Mouse (Mus musculus) kidney, embryonic 15.5 days (tissue): ENCODE data around the gene Anapc16. TPM values are rescaled to one million over a fixed set of nuclear protein-coding genes. Genes with fewer than 3 reads are reported as not detected.
"Not testable (repeated sequence)": the region's sequence is repeated elsewhere in the genome, so short reads cannot be mapped to it uniquely, and the experiment has no call there.

Experiments
- ATAC-seq: fragments of 200-750 bp; cut with Nextera tagmentation; replicated peaks from 2 replicates; pipeline ENCODE4 v1.8.0; 2017; ENCODE audit warnings: moderate TSS enrichment; ENCODE audit not compliant: low FRiP score
- H3K27ac ChIP-seq: fragments of 300-500 bp; sonication (generic); 2 replicates; pipeline ENCODE4 v1.5.1; 2015; ENCODE audit warnings: mild to moderate bottlenecking, inconsistent platforms
- H3K27me3 ChIP-seq: fragments of 300-500 bp; sonication (generic); 2 replicates; pipeline ENCODE4 v1.6.1; 2015; ENCODE audit warnings: inconsistent platforms
- H3K36me3 ChIP-seq: fragments of 300-500 bp; sonication (generic); 2 replicates; pipeline ENCODE4 v1.6.1; 2015; ENCODE audit warnings: inconsistent platforms
- H3K4me1 ChIP-seq: fragments of 300-500 bp; sonication (generic); 2 replicates; pipeline ENCODE4 v1.6.1; 2015; ENCODE audit warnings: inconsistent platforms
- H3K4me2 ChIP-seq: fragments of 300-500 bp; sonication (generic); 2 replicates; pipeline ENCODE4 v1.6.1; 2015; ENCODE audit warnings: moderate library complexity, mild to moderate bottlenecking, inconsistent platforms
- H3K4me3 ChIP-seq: fragments of 300-500 bp; sonication (generic); replicated peaks from 2 replicates; pipeline ENCODE4 v1.5.1; 2015; ENCODE audit warnings: mild to moderate bottlenecking, inconsistent platforms
- H3K9ac ChIP-seq: fragments of 300-500 bp; sonication (generic); 2 replicates; pipeline ENCODE4 v1.6.1; 2015; ENCODE audit warnings: mild to moderate bottlenecking, inconsistent platforms
- H3K9me3 ChIP-seq: fragments of 300-500 bp; sonication (generic); replicated peaks from 2 replicates; pipeline ENCODE4 v1.6.1; 2016; ENCODE audit warnings: inconsistent platforms
- WGBS: fragments of 180-500 bp; shearing (Covaris S2); methylation state at CpG from one replicate; pipeline ENCODE4 v1.1.7; 2015; ENCODE audit warnings: mixed read lengths; 5-methylcytosine and 5-hydroxymethylcytosine counted together
- polyA plus RNA-seq: library from polyadenylated mRNA; unstranded; fragments of >200 nt; fragmentation: Nextera tagmentation; extraction: Ambion mirVana; gene quantifications from 2 replicates; pipeline ENCODE4 v1.2.1, GENCODE M21; 2015

Gene Anapc16
- polyA plus RNA-seq, 1 experiment from 2014 or later = 102 TPM

DNA sequence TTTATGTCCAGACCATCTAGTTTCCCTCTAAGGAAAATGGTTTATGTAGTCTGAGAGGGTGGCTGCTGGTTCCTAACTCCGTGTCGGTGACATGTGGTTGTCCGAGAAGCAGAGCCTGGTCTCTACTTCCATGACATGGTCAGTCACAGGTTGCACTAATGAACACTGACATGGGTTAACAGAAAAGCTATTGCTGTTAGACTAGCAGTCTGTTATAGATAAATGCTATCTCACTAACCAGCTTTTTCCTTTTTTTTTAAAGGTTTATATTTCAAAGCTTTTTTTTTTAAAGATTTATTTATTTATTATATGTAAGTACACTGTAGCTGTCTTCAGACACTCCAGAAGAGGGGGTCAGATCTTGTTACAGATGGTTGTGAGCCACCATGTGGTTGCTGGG, 3.9 kb downstream of the Anapc16 start:
- H3K4me1 ChIP-seq = peaks cover 19% of the 10 kb centered on the region
- WGBS = 93% methylated on average over 3 of the region's 3 CpGs
- no peaks in the 10 kb centered on the region for H3K9me3 ChIP-seq
- peaks cover 44% of the 10 kb centered on the region for H3K36me3 ChIP-seq
- no peak overlapping the region for H3K27ac ChIP-seq
- H3K4me3 ChIP-seq = no peak overlapping the region
- no peak for ATAC-seq
- no peak overlapping the region for H3K9ac ChIP-seq
- no peaks in the 10 kb centered on the region for H3K27me3 ChIP-seq
- no peak overlapping the region for H3K4me2 ChIP-seq

DNA sequence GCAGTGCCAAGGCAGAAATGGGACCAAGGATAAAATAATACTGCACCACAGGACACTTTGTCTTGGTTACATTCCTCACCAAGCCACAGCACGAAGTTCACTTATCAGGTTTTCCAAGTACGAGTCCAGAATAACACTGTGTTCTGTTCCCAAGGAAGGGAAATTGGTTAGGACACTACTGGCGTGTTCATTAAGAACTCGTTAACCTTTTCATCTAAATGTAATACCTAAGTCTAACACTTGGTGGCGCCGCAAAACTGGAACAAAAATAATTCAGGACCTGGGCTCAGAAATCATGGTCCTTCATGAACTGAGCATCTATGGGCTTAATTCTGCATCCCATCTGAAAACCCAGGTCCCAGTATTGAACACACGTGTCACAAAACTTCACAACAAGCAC, 5.3 kb downstream of the Anapc16 start:
- Histone ChIP-seq H3K9me3 (no peaks in the 10 kb centered on the region), H3K9ac (no peak overlapping the region), H3K4me3 (no peak overlapping the region), H3K4me1 (peaks cover 18% of the 10 kb centered on the region), H3K27ac (no peak overlapping the region), H3K4me2 (no peak overlapping the region), H3K27me3 (no peaks in the 10 kb centered on the region), H3K36me3 (peaks cover 53% of the 10 kb centered on the region)
- ATAC-seq = no peak
- 21% methylated on average over 7 of the region's 7 CpGs for WGBS

DNA sequence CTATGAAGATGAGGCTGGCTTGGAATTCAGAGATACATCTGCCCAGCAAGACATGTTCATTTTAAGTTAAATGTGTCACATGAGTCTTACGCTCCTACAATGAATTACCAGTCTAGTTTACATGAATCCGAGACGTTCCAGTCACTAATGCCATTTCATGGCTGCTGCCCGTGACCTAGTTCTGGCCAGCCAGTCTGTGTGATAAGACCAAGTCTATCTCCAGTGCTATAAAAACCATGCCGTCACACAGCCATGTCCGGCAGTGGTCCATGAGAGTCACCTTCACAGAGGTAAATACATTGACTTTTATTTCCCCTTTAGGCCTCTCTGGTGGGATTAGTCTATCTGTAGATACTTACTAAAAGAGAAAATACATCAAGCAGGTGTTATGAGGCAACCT, 7.0 kb downstream of the Anapc16 start:
- H3K4me1 ChIP-seq = peaks cover 22% of the 10 kb centered on the region
- ATAC-seq = no peak
- H3K9ac ChIP-seq = no peak overlapping the region
- H3K27me3 ChIP-seq = no peaks in the 10 kb centered on the region
- H3K9me3 ChIP-seq = no peaks in the 10 kb centered on the region
- WGBS = 89% methylated on average over 6 of the region's 6 CpGs
- no peak overlapping the region for H3K27ac ChIP-seq
- peaks cover 51% of the 10 kb centered on the region for H3K36me3 ChIP-seq
- H3K4me3 ChIP-seq = no peak overlapping the region
- H3K4me2 ChIP-seq = no peak overlapping the region

DNA sequence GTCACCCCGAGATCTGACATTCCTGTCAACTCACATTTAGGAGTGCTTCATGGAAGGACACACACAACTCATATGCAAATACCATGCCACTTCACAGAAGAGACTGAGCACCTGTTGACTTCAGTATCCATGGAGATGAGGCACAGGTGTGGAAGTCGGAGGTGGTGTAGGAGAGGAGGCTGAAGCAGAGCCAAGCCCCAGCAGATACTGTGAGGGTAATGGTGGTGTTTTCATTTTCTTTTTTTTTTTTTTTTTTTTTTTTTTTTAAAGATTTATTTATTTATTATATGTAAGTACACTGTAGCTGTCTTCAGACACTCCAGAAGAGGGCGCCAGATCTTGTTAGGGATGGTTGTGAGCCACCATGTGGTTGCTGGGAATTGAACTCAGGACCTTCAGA, 9.1 kb downstream of the Anapc16 start:
- not testable (repeated sequence) for H3K9me3 ChIP-seq, H3K27me3 ChIP-seq, H3K4me3 ChIP-seq, ATAC-seq, H3K9ac ChIP-seq, H3K4me2 ChIP-seq, H3K27ac ChIP-seq
- peaks cover 21% of the 10 kb centered on the region for H3K4me1 ChIP-seq
- WGBS = 89% methylated on average over 2 of the region's 3 CpGs
- peaks cover 60% of the 10 kb centered on the region for H3K36me3 ChIP-seq

DNA sequence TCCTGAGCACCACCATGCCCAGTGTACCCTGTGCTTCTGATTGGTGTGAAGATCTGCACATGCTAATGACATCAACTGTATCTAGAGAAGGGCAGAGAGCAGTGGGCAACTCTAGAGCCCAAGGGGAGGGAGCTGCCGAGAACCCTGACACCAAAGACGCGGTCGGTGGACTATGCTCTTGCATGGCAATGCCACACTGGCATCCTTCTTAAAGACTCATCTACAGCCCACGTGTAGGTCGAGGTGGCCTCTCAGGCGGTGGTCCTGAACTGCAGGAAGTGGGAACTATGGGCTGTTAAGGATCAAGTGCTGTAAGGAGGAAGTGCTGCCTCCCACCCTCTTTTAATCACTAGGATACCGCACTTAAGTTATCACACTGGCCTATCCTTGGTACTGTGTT, 10.9 kb downstream of the Anapc16 start:
- Histone ChIP-seq H3K9ac (no peak overlapping the region), H3K36me3 (peaks cover 78% of the 10 kb centered on the region), H3K27ac (peak overlapping the region; percentile 6; the same call in 1 of the 2 replicates), H3K4me3 (no peak overlapping the region), H3K4me2 (no peak overlapping the region), H3K27me3 (no peaks in the 10 kb centered on the region), H3K9me3 (no peaks in the 10 kb centered on the region), H3K4me1 (peaks cover 21% of the 10 kb centered on the region)
- 59% methylated on average over 8 of the region's 8 CpGs for WGBS
- ATAC-seq = no peak; the same call in 1 of the 2 replicates

DNA sequence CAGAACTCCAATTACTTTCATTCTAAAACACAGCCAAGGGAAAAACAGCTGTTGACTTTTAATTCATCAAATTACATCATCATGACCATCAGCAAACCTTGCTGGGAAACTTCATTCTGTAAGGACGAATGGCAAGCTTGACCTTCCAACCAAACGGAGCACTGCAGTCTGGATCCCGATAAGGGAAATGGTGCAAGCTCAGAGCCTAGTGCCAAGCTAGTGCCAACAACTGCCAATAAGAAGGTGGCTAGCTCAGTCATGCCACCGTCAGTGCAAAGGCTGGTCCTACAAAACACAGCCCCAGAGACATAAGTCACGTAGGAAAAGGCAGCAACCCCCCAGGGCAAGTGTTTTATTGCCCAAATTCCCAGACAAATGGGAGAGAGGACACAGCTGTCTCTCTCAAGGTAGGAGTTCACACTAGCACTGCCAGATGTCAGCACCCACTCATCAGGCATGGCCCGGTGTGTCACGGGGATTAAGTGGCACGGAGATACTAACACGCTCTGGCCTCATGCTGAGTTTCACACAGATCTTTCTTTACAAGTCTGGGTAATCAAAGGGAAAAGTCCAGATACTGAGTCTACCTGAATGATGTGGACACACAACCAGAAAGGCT, 11.6 kb downstream of the Anapc16 start:
- H3K27ac ChIP-seq = no peak overlapping the region
- WGBS = 43% methylated on average over 9 of the region's 9 CpGs
- H3K36me3 ChIP-seq = peaks cover 78% of the 10 kb centered on the region
- H3K9me3 ChIP-seq = no peaks in the 10 kb centered on the region
- H3K27me3 ChIP-seq = no peaks in the 10 kb centered on the region
- H3K4me3 ChIP-seq = no peak overlapping the region
- H3K4me2 ChIP-seq = no peak overlapping the region
- H3K4me1 ChIP-seq = peaks cover 21% of the 10 kb centered on the region
- H3K9ac ChIP-seq = no peak overlapping the region
- no peak for ATAC-seq

DNA sequence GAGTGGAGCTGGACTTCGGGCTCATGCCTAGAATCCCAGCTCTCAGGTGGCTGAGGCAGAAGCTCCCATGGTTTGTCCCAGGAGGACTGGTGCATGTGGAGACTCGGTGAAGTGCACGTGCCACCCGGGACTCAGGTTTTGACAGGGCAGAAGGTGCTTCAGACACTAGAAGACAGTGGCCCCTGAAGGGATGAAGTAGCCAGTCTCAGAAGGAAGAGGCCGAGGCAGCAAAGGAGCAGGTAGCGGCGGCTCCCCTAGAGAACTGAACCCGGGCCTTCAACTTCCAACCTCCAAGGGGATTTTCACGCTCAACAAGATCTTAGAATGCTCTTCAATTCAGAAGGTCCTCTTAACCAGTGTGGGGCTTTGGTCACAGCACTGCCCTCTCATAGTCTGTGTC, 12.5 kb downstream of the Anapc16 start:
- no peaks in the 10 kb centered on the region for H3K27me3 ChIP-seq
- no peak overlapping the region for H3K4me3 ChIP-seq
- ATAC-seq = no peak
- H3K27ac ChIP-seq = no peak overlapping the region
- 97% methylated on average over 9 of the region's 9 CpGs for WGBS
- peaks cover 21% of the 10 kb centered on the region for H3K4me1 ChIP-seq
- H3K9ac ChIP-seq = no peak overlapping the region
- no peaks in the 10 kb centered on the region for H3K9me3 ChIP-seq
- peaks cover 77% of the 10 kb centered on the region for H3K36me3 ChIP-seq
- H3K4me2 ChIP-seq = no peak overlapping the region

DNA sequence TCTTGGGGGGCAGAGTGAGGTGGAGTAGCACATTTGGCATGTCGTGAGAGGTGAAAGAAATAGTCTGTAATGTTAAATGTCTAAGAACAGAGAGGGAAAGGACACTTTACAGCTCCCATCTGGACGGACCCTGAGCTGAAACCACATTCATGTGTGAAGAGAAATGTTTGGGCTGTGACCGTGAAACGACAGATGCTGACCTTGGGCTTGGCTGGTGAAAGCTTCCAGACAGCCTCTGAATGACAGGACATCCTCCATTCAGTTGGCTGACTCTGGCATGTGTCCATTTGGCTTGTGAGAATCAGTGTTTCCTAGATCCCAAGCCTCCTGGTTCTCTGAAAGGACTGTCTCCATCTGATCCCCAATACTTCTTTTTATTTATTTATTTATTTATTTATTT, 14.9 kb downstream of the Anapc16 start:
- H3K9ac ChIP-seq = no peak overlapping the region
- no peaks in the 10 kb centered on the region for H3K27me3 ChIP-seq
- no peak for ATAC-seq
- H3K4me2 ChIP-seq = no peak overlapping the region
- WGBS = 80% methylated on average over 4 of the region's 4 CpGs
- H3K9me3 ChIP-seq = no peaks in the 10 kb centered on the region
- H3K4me3 ChIP-seq = no peak overlapping the region
- no peak overlapping the region for H3K27ac ChIP-seq
- H3K36me3 ChIP-seq = peaks cover 64% of the 10 kb centered on the region
- peaks cover 18% of the 10 kb centered on the region for H3K4me1 ChIP-seq

DNA sequence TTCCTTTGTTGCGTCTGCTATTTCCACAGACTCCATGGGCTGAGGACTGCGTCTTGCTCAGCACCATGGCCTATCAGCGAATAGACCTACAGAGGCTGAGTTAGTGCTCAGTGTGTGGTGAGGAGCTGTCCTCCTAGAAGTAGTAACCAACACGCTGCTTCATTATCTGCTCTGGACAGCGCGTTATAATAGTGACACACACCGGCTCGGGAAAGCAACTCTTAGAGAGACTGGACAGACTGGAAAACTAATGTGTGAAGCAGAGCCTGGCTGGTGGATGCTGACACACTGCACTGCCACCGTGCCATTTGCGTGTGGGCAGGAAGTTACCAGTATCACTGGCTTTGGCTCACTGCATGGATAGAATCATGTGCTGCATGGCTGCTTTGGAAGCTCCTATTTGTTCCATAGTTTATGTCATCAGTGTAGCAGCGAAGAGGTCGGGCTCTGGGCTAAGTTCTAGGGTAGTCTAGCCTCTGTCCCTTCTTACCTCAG, 20.5 kb downstream of the Anapc16 start:
- Histone ChIP-seq H3K4me2 (no peak overlapping the region), H3K27me3 (no peaks in the 10 kb centered on the region), H3K4me3 (no peak overlapping the region), H3K9me3 (no peaks in the 10 kb centered on the region), H3K27ac (no peak overlapping the region), H3K4me1 (peaks cover 35% of the 10 kb centered on the region), H3K9ac (no peak overlapping the region), H3K36me3 (peaks cover 24% of the 10 kb centered on the region)
- 89% methylated on average over 12 of the region's 12 CpGs for WGBS
- ATAC-seq = no peak

DNA sequence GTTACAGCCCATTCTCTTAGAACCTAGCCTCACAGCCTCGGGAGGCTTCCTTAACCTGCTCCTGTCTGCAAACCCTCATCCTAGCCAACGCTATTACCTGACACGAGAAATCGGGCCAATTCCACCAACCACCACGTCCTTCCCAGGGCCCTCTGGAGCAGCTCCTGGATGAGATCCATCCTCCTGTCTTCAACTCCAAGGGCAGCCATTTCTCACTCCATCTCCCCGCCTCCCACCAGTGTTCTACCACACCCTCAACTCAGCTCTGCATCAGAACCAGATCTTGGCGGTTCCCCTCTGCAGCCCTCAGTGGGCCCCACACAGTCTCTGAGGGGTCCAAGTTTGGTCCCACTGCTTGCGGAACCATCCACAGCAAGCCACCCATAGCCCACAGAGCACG, 21.1 kb downstream of the Anapc16 start:
- H3K9me3 ChIP-seq = no peaks in the 10 kb centered on the region
- H3K4me1 ChIP-seq = peaks cover 35% of the 10 kb centered on the region
- H3K27me3 ChIP-seq = no peaks in the 10 kb centered on the region
- ATAC-seq = no peak
- H3K36me3 ChIP-seq = peaks cover 17% of the 10 kb centered on the region
- H3K4me3 ChIP-seq = no peak overlapping the region
- 79% methylated on average over 9 of the region's 9 CpGs for WGBS
- no peak overlapping the region for H3K4me2 ChIP-seq
- 0 out of 2 replicates have a peak overlapping the region, but pooled peaks have one; percentile 18 for H3K27ac ChIP-seq
- no peak overlapping the region for H3K9ac ChIP-seq

DNA sequence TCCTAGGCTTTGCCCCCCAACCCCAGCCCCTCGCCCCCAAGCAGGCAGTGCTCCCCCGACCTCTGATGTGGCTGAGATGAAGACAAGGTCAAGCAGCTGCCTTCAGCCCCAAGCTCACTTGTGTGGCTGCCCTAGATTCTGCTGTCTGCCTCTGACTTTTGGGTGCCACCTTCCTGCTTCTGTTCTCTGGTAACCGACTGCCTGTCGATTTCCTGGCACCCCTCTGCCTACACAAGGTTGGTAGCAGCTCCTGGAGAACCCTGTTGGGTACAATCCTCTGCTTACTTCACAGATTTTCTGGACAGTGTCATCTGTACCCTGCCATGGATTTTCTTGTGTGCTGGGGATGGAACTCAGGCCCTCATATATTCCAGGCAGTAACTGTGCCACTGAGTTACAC, 21.6 kb downstream of the Anapc16 start:
- 0 out of 2 replicates have a peak overlapping the region, but pooled peaks have one; percentile 18 for H3K27ac ChIP-seq

DNA sequence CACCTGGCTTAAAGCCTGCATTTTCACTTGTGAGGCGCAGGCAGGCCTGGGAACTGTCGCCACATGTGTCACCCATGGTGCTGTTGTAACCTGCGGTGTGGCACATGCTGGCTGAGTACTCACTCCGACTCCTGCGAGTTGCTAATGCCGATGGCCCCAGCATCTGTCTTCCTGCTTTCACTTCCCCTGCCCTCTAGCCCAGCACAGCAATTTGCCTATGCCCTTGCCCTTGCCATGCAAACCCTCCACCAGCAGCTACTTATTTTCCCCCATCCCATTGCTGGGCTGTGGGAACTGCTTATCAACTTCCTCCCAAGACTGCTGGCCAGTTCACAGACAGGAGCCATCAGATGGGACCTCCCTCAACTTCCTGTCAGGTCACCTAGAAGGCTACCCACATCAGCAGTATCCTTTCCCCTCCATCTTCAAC, 22.1 kb downstream of the Anapc16 start:
- no peak for ATAC-seq
- Histone ChIP-seq H3K27me3 (no peaks in the 10 kb centered on the region), H3K4me3 (no peak overlapping the region), H3K36me3 (peaks cover 8% of the 10 kb centered on the region), H3K4me2 (no peak overlapping the region), H3K4me1 (peaks cover 35% of the 10 kb centered on the region), H3K9me3 (no peaks in the 10 kb centered on the region), H3K27ac (peak overlapping the region; percentile 18; the same call in 1 of the 2 replicates), H3K9ac (no peak overlapping the region)
- 85% methylated on average over 6 of the region's 6 CpGs for WGBS

More for the DNA sequence above, 21.6 kb downstream of the Anapc16 start:
- WGBS = 78% methylated on average over 4 of the region's 4 CpGs
- no peak overlapping the region for H3K9ac ChIP-seq
- H3K4me2 ChIP-seq = no peak overlapping the region
- peaks cover 13% of the 10 kb centered on the region for H3K36me3 ChIP-seq
- no peak overlapping the region for H3K4me3 ChIP-seq
- no peaks in the 10 kb centered on the region for H3K9me3 ChIP-seq
- peaks cover 35% of the 10 kb centered on the region for H3K4me1 ChIP-seq
- no peak for ATAC-seq
- no peaks in the 10 kb centered on the region for H3K27me3 ChIP-seq
